Mouse (Mus musculus) T-cell, adult 2 months (primary cell): ENCODE results near the gene Psen2.

Experiments used
- DNase-seq: peaks from one replicate; pipeline ENCODE4 v3.0.0; 2022; ENCODE audit warnings: low spot score

Gene Psen2

GRCm38 (mm10) chr1:180197956-180198355, 65.3 kb downstream of the Psen2 start:
- DNase-seq, result no peak

GRCm38 (mm10) chr1:180196508-180196907, 66.7 kb downstream of the Psen2 start:
- DNase-seq, result no peak

GRCm38 (mm10) chr1:180195703-180196381, 67.4 kb downstream of the Psen2 start:
- DNase-seq, result peak; percentile 99

- DNase-seq, result peak; percentile 28
Observed at GRCm38 (mm10) chr1:180194781-180195471, 68.3 kb downstream of the Psen2 start.

- no peak for DNase-seq
Observed at GRCm38 (mm10) chr1:180194048-180194447, 69.2 kb downstream of the Psen2 start.

- no peak for DNase-seq
Observed at GRCm38 (mm10) chr1:180193391-180193935, 69.8 kb downstream of the Psen2 start.

GRCm38 (mm10) chr1:180192866-180193265, 70.4 kb downstream of the Psen2 start:
- DNase-seq, result no peak

- no peak for DNase-seq
Observed at GRCm38 (mm10) chr1:180191651-180192220, 71.5 kb downstream of the Psen2 start.

- DNase-seq, result no peak
Observed at GRCm38 (mm10) chr1:180191112-180191511, 72.1 kb downstream of the Psen2 start.

GRCm38 (mm10) chr1:180188951-180189350, 74.3 kb downstream of the Psen2 start:
- no peak for DNase-seq

GRCm38 (mm10) chr1:180186371-180186770, 76.9 kb downstream of the Psen2 start:
- no peak for DNase-seq

GRCm38 (mm10) chr1:180185877-180186276, 77.4 kb downstream of the Psen2 start:
- no peak for DNase-seq

GRCm38 (mm10) chr1:180184768-180185167, 78.5 kb downstream of the Psen2 start:
- no peak for DNase-seq

- DNase-seq, result no peak
Observed at GRCm38 (mm10) chr1:180183525-180184159, 79.6 kb downstream of the Psen2 start.

- DNase-seq, result no peak
Observed at GRCm38 (mm10) chr1:180182731-180183130, 80.5 kb downstream of the Psen2 start.

- no peak for DNase-seq
Observed at GRCm38 (mm10) chr1:180181966-180182319, 81.3 kb downstream of the Psen2 start.

GRCm38 (mm10) chr1:180181304-180181965, 81.8 kb downstream of the Psen2 start:
- DNase-seq, result no peak

- no peak for DNase-seq
Observed at GRCm38 (mm10) chr1:180179840-180180239, 83.4 kb downstream of the Psen2 start.

GRCm38 (mm10) chr1:180179100-180179499, 84.1 kb downstream of the Psen2 start:
- no peak for DNase-seq

GRCm38 (mm10) chr1:180178340-180178739, 84.9 kb downstream of the Psen2 start:
- no peak for DNase-seq
